Mouse (Mus musculus) MN1 (cell line): ENCODE results near the gene Rhbg.
"Not testable (repeated sequence)": the region's sequence is repeated elsewhere in the genome, so short reads cannot be mapped to it uniquely, and the experiment has no call there.

Source experiments
- DNase-seq: peaks from one replicate; pipeline ENCODE4 v3.0.0-alpha.2; 2016; ENCODE audit warnings: low spot score

Rhbg gene

DNA sequence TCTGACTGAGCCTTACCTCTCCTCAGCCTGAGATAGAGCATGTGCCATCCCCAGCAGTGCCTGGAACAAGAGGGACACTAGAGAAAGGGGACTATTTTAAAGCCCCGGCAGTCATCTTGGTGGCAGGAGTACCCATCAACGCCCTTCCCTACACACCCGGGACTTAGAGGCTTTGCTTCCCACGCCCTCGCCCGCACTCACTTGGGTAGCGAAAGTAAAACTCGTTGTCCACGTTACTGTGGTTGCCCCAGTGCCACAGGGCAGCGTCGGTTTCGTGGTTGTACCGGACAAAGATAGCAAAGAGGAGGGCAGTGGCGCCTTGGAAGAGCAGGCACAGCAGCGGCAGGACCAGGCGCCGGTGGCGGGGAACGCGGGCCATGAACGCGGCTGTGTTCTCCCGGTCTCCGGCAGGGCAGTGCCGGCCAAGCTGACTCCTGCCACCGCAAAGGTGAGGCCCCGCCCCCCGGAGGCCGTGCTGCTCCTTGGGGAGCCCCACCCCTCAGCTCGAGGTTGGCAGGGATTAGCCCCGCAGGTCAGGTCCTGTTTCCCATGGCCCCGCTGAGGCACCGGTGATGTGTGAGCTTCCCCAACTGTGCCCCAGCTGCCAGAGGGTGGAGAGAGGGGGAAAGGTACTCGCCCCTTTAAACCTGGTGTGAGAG, at the start of gene Rhbg:
TSS of gene Rhbg (minus strand) at position 442 of the 659 bp plus-strand sequence.
- peak; percentile 64 for DNase-seq

DNA sequence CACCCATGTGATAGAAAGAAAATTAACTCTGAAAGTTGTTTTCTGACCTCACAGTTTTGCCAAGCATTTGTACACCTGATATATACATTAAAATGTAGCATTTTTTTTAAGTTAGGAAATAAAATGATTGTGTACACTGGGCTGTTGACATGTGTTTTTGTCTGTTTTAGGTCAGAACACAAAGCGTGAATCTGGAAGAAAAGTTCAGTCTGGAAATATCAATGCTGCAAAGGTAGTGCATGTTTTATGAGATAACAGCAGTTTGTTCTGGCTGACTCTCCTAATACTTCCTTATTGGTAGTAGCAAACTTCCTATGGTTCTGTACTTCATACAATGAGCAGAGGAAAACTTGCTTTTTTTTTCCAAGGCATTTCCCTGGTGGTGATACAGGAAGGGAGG, 44.7 kb upstream of the Rhbg start:
- no peak for DNase-seq

DNA sequence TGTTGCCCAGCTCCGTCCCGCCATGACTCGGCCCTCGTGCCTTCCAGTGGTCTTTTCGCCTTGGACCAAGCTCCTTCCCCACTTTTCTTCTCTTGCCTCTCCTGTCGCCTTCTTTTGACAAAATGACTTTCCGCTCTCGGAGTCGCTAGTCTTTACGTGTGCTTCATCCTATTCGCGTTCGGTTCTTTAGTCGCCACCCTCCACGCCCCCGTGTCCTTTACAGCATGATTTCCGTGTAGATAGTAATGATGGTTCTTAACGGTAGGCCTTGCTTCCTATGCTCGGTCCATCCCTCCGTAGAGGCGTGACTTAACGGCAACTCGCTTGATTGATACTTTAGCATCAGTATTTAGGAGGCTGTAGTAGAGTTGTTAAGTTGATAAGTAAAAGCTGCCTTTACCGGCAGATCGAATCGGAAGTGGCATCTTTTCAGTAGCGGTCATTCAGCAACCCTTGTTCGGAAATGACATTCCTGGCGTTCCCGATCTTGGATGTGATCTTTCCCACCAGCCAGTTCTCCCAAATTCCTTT, 42.9 kb upstream of the Rhbg start:
- peak; percentile 50 for DNase-seq

DNA sequence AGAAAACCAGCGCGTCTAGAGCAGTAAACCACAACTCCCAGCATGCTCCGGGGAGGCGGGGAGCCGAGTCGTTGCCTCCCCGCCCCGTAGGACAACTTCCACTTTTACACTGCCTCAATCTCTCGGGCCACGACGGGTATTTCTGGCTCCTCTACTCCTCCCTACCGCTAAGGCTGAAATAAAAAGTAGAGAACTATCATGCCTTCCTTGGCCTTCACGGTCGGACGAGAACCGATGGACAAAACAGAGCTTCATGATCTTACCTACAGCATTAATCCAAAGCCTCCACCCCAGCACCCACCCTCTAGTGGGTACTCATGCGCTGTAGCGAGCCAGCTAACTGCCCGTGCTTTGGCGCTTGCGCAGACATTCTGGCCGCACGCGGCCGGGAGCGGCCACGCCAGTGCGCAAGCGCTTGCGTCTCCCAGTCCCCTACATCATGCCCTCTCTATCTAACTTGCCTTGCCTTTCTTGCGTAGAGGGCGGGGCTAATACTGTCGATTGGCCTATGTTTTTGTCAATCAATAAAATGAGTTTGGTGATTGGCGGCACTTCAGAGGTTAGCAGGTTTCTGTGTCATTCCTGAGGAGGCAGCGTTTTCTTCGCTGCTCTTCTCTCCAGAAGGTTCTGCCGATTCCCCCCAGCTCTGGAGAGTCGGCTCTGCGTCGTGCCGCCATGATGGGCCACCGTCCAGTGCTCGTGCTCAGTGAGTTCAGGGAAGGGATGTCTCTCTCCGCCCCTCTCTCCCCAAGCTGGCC, 42.2 kb upstream of the Rhbg start, which contains the start of the genes Tsacc and Cct3:
TSS of gene Tsacc (minus strand) at position 439 of the 758 bp plus-strand sequence.
TSS of gene Cct3 (plus strand) at position 556 of the 758 bp plus-strand sequence.
- DNase-seq: peak; percentile 99

DNA sequence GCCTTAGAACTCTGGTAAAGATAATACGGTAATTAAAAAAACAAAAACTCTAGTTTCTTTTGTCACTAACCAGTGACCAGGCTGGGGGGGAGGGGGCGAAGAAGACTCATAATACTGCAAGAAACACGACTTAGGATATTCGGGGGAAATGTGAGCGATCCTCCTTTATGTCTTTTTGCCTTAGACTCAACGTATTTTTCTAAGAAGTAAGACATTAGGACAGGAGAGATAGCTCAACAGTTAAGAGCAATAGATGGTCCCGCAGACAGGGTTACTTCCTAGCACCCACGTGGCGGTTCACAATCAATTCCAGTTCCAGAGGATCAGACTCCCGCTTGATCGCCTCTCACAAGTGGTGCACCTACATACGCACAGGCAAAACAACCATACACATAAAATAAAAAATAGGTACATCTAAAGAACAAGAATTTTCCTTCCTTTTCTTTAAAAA, 41.6 kb upstream of the Rhbg start:
- DNase-seq: no peak

DNA sequence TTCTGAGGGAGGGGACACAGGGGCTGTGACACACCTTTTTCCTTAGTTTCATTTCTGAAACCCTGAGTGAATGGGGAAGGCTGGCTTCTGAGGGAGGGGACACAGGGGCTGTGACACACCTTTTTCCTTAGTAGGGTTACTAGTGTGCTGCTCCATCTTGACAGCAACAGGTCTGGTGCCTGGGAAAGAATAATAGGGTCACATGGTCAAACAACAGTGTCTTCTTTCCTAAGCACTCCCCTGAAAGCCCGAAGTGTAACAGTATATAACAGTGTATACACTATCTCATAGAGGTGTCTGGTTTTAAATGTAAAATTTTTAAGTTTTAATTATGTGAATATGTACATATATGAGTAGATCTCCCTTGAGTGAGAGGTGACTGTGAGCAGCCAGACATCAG, 40.8 kb upstream of the Rhbg start:
- DNase-seq: not testable (repeated sequence)

DNA sequence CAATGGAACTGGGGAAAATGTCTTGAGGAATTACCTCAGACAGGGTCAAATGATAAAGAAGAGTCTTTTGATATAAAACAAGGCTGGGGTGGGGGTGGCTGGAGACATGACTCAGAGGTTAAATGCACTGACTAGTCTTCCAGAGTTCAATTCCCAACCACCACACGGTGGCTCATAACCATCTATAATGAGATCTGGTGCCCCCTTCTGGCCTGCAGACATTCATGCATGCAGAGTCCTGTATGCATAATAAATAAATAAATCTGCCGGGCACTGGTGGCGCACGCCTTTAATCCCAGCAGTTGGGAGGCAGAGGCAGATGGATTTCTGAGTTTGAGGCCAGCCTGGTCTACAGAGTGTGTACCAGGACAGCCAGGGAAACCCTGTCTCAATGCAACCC, 37.5 kb upstream of the Rhbg start:
- DNase-seq: peak; percentile 28

DNA sequence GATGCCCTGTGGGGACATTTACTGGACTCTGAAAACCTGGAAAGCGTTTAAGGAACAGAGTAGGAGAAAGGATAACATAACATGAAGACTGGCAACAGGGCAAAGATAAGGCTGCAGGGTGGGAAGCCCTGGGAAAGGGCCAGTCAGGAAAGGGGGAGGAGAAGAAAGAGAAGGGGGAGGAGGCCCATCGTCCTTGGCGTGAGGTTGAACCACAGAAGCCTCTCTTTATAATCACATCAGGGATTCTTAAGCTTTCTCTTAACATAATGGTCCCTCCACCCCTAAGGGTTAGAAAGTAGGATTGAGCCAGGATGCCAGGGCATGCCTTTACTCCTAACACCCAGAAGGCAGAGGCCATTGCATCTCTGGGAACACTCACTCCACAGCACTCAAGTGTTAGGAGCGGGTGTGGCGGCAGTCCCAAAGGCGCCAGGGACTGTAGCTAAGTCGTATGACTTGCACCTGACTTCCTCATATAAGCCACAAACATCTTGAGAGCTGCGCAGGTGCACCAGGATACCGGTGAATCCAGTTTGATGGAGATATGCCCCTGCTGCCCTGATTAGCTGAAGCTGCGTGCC, 33.7 kb upstream of the Rhbg start:
- not testable (repeated sequence) for DNase-seq

DNA sequence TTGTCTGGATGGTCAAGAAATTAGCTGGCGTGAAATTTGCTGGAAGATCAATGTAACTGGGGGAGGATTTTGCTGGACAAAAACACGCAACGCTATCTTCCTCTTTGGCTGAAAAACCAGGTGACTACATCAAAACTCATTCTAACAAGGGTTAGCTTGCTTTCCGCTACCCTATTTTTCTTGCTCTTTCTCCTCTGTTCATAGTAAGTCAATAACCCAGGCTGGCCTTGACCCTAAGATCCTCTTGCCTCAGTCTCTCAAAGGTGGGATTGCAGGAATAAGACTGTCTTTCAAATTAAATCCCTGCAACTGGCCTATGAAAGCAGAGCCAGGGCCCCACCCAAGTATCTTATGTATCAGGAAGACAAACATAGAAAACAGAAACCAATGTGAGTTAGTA, 32.6 kb upstream of the Rhbg start, which contains the start of gene Gm38392:
TSS of gene Gm38392 (minus strand) at position 101 of the 400 bp plus-strand sequence.
- no peak for DNase-seq

DNA sequence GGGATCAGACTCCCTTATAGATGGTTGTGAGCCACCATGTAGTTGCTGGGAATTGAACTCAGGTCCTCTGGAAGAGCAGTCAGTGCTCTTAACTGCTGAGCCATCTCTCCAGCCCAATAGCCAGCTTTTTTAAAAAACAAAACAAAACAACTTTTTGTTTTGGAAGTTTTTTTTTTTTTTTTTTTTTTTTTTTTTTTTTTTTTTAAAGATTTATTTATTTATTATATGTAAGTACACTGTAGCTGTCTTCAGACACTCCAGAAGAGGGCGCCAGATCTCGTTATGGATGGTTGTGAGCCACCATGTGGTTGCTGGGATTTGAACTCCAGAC, 31.0 kb upstream of the Rhbg start:
- DNase-seq: not testable (repeated sequence)

DNA sequence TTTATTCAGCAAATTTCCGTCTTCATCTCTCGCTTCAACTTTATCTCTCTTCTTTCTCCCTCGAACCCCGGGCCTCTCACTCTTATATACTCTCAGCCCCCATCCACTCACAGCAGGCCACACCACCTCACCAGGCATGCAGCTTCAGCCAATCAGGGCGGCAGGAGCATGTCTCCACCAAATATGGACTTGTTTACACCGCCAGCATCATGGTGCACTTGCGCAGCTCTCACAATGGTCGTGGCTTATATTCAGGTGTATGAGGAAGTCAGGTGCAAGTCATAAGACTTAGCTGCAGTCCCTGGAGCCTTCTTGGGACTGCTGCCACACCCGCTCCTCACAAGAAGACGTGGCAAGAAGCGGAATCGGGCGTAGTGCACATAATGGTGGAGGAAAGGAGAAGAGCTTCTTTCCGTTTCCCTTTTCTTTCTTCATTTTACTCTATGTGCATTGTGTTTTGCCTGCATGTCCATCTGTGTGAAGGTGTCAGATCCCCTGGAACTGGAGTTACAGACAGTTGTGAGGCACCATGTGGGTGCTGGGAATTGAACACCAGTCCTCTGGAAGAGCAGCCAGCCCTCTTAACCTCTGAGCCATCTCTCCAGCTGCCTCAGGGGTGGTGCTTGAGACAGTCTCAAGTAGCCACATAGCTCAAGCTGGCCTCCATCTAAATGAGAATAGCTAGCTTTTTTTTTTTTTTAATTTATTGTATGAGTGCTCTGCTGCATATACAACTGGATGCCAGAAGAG, 30.5 kb upstream of the Rhbg start:
- DNase-seq: not testable (repeated sequence)

DNA sequence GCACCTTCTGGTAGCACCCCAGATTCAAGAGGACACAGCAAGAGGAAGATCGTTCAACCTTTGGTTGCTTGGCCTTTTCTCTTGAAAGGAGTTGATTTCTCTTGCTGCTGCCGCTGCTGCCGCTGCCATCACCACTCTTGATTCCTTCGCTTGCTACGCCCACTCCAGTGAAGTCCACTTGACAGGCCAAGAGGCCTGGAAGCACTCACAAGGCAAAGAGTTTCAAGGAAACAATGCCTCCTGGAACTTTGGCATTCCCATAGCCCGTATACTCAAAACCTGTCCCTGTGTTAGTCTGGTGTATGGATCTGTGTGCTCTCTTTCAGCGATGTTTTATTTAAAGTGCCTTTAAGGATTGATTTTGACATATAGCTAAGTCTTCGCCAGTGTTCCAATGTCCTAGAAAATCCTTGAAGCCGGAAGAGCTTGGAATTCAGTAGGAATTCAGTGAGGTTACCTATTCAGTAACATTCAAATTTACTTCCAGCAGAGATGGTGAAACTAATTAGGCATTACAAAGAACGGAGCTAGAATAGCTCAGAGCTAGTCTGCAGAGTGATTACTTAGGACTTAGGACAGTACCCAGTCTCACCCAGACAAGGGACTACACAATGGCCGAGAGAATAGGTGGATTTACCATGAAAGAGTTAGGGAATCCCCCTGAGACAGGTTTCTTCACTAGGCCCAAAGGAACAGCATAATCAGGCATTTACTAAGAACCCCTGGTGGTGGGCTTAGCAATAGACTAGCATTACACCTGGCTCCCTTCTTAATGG, 26.8 kb upstream of the Rhbg start:
- not testable (repeated sequence) for DNase-seq

DNA sequence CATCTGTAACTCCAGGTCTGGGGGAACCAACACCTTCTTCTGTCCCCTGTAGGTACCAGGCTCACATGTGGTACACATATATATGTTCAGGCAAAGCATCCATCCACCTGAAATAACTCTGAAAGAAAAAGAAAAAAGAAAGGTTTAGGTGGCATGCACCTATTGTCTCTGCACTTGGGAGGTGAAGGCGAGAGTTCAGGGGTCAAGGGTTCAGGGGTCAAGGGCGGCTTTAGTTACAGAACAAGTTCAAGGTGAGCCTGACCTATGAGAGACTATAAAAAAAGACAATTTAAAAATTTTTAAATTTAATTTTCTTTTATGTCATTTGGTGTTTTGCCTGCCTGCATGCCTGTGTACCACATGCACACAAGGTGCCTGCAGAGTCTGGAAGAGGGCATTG, 25.5 kb upstream of the Rhbg start:
- DNase-seq: no peak

DNA sequence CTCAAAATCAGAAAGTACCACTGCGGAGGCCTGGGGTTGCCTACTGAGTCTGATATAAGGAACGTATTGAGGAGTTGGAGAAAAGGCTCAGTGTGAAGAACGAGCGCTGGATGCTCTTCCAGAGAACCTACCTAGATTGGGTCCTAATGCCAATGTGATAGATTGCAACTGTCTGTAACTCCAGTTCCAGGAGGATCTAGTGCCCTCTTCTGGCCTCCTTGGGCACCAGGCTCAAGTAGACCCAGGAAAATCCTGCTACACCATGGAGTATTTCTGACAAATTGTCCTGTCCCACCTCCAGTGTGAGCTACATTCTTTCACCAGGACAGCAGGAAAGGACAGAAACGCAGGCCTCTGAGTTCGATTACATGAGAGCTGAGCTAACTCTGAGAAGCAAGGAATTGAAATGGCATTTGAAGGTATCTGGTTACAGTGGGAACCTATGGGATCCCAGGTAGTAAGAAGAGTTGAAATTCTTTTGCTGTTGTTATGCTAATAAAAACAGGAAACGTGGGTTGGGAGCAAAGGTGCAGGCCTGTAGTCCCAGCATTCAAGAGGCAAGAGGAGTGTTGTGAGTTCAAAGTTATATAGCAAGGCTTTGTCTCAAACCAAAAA, 22.1 kb upstream of the Rhbg start:
- peak; percentile 39 for DNase-seq

DNA sequence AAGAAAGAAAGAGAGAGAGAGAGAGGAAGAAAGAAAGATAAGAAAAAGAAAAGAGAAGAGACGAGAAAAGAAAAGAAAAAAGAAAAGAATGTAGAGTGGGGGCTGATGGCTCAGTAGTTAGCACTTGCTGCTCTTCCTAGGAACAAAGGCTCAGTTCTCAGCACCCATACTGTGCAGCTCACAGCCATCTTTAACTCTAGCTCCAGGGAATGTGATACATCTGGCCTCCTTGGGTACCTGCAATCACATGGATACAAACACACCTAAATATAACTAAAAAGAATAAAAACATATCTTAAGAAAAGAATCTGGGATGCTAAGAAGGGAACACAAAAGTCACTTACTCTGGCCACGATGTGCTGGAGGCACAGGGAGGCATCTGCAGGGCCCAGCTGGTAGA, 21.6 kb upstream of the Rhbg start:
- no peak for DNase-seq

DNA sequence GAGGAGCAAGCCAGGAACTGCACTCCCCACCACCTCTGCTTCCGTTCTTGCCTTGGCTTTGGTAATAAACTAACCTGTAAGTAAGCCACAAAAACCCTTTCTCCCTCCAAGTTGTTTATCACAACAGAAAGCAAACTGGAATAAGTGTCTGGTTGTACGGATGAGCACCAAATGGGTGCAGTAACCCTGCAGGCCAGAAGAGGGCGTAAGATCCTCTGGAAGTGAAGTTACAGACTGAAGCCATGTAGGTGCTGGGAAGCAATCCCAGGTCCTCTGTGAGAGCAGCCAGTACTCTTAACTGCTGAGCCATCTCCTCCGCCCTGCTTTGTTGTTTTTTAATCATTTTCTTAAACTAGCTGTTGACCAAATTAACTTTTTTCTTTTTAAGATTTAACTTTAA, 19.5 kb upstream of the Rhbg start:
- no peak for DNase-seq

DNA sequence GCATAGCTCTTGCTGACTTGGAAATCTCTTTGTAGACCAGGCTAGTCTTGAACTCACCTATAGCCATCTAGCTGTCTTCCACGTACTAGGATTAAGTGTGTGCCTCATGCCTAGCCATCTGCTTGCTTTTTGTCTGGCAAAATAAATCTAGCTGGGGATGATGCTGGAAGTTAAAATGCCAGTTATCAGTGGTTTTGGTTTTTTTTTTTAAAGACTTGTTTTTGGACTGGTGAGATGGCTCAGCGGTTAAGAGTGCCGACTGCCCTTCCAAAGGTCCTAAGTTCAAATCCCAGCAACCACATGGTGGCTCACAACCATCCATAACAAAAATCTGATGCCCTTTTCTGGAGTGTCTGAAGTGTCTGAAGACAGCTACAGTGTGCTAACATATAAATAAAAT, 17.4 kb upstream of the Rhbg start:
- no peak for DNase-seq

DNA sequence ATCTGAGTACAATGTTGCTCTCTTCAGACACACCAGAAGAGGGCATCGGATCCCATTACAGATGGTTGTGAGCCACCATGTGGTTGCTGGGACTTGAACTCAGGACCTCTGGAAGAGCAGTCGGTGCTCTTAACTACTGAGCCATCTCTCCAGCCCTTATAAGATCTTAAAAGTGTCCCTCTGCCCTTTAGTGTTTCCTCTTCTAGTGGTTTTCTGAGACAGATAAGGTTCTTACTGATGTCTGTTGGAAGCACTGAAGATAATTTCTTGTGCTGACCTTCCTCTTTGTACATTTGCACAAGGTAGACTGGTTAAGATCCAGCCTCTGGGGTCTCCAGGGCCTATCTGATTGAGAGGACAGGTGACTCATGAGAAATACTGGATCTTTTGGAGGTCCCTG, 16.8 kb upstream of the Rhbg start:
- DNase-seq: not testable (repeated sequence)

DNA sequence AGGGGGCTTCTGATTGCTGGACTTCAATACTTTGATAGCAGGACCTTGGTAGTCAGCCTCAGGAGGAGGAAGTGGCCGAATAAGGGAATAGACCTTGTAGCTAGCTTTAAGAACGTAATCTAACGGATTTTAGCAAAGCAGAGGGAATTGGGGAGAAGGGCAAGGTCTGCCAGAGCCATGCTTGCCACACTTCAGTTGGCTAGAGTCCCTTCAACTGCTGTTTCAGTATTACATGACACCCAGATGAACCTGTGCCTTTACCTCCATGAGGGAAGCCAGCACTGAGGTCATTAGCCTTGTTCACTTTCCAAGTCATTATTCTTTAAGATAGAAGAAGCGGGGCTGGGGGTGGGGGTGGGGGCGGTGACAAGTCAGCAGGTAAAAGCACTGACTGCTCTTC, 14.5 kb upstream of the Rhbg start:
- DNase-seq: no peak

DNA sequence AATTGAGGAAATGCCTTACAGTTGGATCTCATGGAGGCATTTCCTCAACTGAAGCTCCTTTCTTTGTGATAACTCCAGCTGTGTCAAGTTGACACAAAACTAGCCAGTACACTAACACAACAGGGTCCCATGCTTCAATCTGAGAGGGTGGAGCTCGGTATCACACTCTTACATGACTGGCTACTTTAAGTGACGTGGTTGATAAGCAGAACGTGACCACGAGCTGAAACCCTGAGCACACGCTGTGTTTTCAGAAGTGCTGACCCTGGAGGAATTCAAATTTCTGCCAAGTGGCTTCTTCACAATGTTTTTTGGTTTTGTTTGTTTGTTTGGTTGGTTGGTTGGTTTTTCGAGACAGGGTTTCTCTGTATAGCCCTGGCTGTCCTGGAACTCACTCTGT, 13.5 kb upstream of the Rhbg start:
- DNase-seq: not testable (repeated sequence)

DNA sequence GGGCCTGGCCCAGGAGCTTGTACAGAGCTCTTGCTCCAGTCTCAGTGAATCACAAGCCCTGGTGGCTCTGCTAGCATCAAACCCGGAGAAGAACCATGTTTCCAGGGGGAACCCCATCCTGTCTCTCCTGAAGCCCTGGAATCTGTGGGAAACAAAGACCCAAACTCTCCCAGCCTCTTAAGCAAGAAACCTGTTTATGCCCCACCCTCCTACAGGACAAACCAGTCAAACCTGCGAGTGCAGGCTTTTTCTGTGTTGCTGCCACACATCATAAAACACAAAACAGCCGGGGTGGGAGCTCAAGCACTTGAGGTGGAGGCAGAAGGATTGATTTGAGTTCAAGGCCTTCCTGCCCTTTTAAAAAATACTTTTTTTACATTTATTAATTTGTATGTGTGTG, 7.8 kb upstream of the Rhbg start:
- no peak for DNase-seq
